Mouse (Mus musculus) olfactory bulb, adult 2 months (tissue): ENCODE measurements around the gene Tusc2.

Experiments used
- CTCF ChIP-seq: fragments of 200-500 bp; IDR thresholded peaks from 2 replicates; pipeline ENCODE4 v1.5.1; 2012; ENCODE audit warnings: low read depth, mild to moderate bottlenecking, low read length, moderate library complexity; ENCODE audit not compliant: insufficient read depth
- POLR2A ChIP-seq: fragments of 200-500 bp; IDR thresholded peaks from 2 replicates; pipeline ENCODE4 v1.6.1; 2012; ENCODE audit warnings: mild to moderate bottlenecking, low read depth, low read length, moderate library complexity; ENCODE audit not compliant: insufficient read depth

DNA sequence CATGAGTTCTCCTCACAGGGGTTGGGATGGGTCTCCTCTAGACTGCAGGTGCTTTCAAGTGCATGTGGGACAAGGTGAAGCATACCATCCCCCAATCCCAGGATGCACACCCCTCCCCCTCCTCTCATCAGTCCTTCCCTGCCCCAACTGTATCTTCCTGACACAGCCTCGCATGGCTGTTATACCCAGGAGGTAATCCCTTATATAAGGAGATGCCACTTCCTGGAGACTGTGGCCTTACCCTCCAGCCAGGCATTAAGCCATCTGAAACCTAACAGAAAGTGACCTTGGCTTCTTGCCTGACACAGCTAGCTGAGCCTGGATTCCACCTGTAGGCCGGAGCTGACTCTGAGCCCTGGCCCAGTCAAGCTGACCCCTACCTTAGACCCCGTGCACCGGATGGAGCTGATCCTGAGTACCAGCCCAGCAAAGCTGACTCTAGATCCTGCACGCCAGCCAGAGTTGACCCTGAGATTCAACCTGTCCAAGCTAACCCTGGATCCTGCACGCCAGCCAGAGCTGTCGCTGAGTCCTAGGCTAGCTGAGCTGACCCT lies 19.5 kb downstream of the Tusc2 start:
- TF ChIP-seq POLR2A (no peak), CTCF (no peak)
